Mouse (Mus musculus): ENCODE data around the gene Galnt7. TPM values are rescaled to one million over a fixed set of nuclear protein-coding genes. Genes with fewer than 3 reads are reported as not detected.
"Not testable (repeated sequence)": the region's sequence is repeated elsewhere in the genome, so short reads cannot be mapped to it uniquely, and the experiment has no call there.

Galnt7 gene
- polyA plus RNA-seq, 1 experiment from 2014 or later, result 27.0 TPM

- no peak for DNase-seq (ENCODE audit: low spot score)
Observed at GRCm38 (mm10) chr8:57540951-57541350, 111.9 kb downstream of the Galnt7 start.

GRCm38 (mm10) chr8:57540110-57540838 is 112.6 kb downstream of the Galnt7 start:
- DNase-seq (ENCODE audit: low spot score), result peak; percentile 73

- DNase-seq (ENCODE audit: low spot score), result no peak
Observed at GRCm38 (mm10) chr8:57538601-57539000, 114.2 kb downstream of the Galnt7 start.

- no peak for DNase-seq (ENCODE audit: low spot score)
Observed at GRCm38 (mm10) chr8:57536167-57536566, 116.7 kb downstream of the Galnt7 start.

GRCm38 (mm10) chr8:57534495-57534894 is 118.3 kb downstream of the Galnt7 start:
- no peak for DNase-seq (ENCODE audit: low spot score)

- no peak for DNase-seq (ENCODE audit: low spot score)
Observed at GRCm38 (mm10) chr8:57533106-57533505, 119.7 kb downstream of the Galnt7 start.

- DNase-seq (ENCODE audit: low spot score), result no peak
Observed at GRCm38 (mm10) chr8:57532223-57532622, 120.6 kb downstream of the Galnt7 start.

GRCm38 (mm10) chr8:57530666-57531349 is 122.0 kb downstream of the Galnt7 start:
- DNase-seq (ENCODE audit: low spot score), result peak; percentile 82

- DNase-seq (ENCODE audit: low spot score), result no peak
Observed at GRCm38 (mm10) chr8:57530238-57530637, 122.6 kb downstream of the Galnt7 start.

- no peak for DNase-seq (ENCODE audit: low spot score)
Observed at GRCm38 (mm10) chr8:57528036-57528435, 124.8 kb downstream of the Galnt7 start.

- no peak for DNase-seq (ENCODE audit: low spot score)
Observed at GRCm38 (mm10) chr8:57520186-57520786, 132.5 kb downstream of the Galnt7 start.

GRCm38 (mm10) chr8:57517723-57518122 is 135.1 kb downstream of the Galnt7 start:
- no peak for DNase-seq (ENCODE audit: low spot score)

GRCm38 (mm10) chr8:57516685-57517084 is 136.1 kb downstream of the Galnt7 start:
- not testable (repeated sequence) for DNase-seq (ENCODE audit: low spot score)

GRCm38 (mm10) chr8:57513178-57513661 is 139.6 kb downstream of the Galnt7 start:
- DNase-seq (ENCODE audit: low spot score), result peak; percentile 18

- DNase-seq (ENCODE audit: low spot score), result peak; percentile 55
Observed at GRCm38 (mm10) chr8:57512141-57513056, 140.4 kb downstream of the Galnt7 start.

- DNase-seq (ENCODE audit: low spot score), result peak; percentile 99
Observed at GRCm38 (mm10) chr8:57511316-57512118, 141.3 kb downstream of the Galnt7 start, which contains the start of gene Hmgb2. Gene Hmgb2 (plus strand): TSS chr8:57511907.

- DNase-seq (ENCODE audit: low spot score), result no peak
Observed at GRCm38 (mm10) chr8:57510791-57511315, 142.0 kb downstream of the Galnt7 start.

- DNase-seq (ENCODE audit: low spot score), result no peak
Observed at GRCm38 (mm10) chr8:57508657-57509056, 144.2 kb downstream of the Galnt7 start.

GRCm38 (mm10) chr8:57507556-57508063 is 145.2 kb downstream of the Galnt7 start:
- DNase-seq (ENCODE audit: low spot score), result no peak

- not testable (repeated sequence) for DNase-seq (ENCODE audit: low spot score)
Observed at GRCm38 (mm10) chr8:57505500-57505899, 147.3 kb downstream of the Galnt7 start.

Measured in thymus, postnatal 0 days (tissue).